In the genomic region with DNA sequence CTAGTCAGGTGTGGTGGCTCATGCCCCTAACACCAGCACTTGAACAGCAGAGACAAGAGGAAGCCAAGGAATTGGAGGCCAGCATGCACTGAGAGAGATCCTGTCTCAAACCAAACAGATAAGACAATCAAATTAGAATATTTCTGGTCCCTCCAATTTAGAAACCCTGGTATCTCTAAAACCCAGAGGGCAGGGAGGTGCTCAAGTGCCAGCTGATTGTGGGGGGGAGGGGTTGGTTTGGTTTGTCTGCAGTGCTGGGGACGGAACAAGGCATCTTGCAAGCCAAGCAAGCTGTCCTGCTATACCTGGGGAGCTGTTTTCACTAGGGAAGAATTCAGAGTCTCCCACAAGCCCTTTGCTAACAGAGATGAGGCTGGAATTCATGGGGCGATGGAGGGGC, we compare ENCODE assay signal across 11 mouse cellular contexts. TPM values are rescaled to one million over a fixed set of nuclear protein-coding genes. Genes with fewer than 3 reads are reported as not detected.
A peak's percentile ranks its signal among the peaks of the same experiment; 100 is the strongest.
DNase-seq lines count a peak whose midpoint lies in the region; ATAC-seq lines count a peak whose summit lies in the region.
"Had no signal": no experiment of that assay in that cellular context is flagged by ENCODE, and none has a peak within 500 bp of the region (broad histone marks: within the 10 kb centered on the region; RNA-seq: fewer than 3 reads in every experiment).

No protein-coding gene starts in this region.

- H3K9me3 ChIP-seq in heart, embryonic 12.5 days (replicated peaks) = no peaks in the 10 kb centered on the region
- no peaks in the 10 kb centered on the region for H3K9me3 ChIP-seq in neural tube, embryonic 12.5 days

- H3K4me3 ChIP-seq in heart, embryonic 12.5 days = no peak overlapping the region
- H3K4me3 ChIP-seq in neural tube, embryonic 12.5 days = no peak overlapping the region

- peak overlapping the region; percentile 78 for H3K27ac ChIP-seq in heart, embryonic 12.5 days (ENCODE audit: poor library complexity, severe bottlenecking)
- H3K27ac ChIP-seq in neural tube, embryonic 12.5 days = no peak overlapping the region

- H3K4me1 ChIP-seq in heart, embryonic 12.5 days (replicated peaks) = peaks cover 82% of the 10 kb centered on the region
- H3K4me1 ChIP-seq in neural tube, embryonic 12.5 days = peaks cover 57% of the 10 kb centered on the region

- no peak overlapping the region; the same call in 1 of the 2 replicates for H3K9ac ChIP-seq in heart, embryonic 12.5 days
- no peak overlapping the region for H3K9ac ChIP-seq in neural tube, embryonic 12.5 days

- peaks cover 24% of the 10 kb centered on the region for H3K36me3 ChIP-seq in heart, embryonic 12.5 days
- peaks cover 17% of the 10 kb centered on the region for H3K36me3 ChIP-seq in neural tube, embryonic 12.5 days

- 48% methylated on average over 2 of the region's 2 CpGs for WGBS in heart, embryonic 12.5 days
- WGBS in neural tube, embryonic 12.5 days = 36% methylated on average over 2 of the region's 2 CpGs

- no peaks in the 10 kb centered on the region for H3K27me3 ChIP-seq in heart, embryonic 12.5 days (replicated peaks)
- H3K27me3 ChIP-seq in neural tube, embryonic 12.5 days (replicated peaks) = no peaks in the 10 kb centered on the region

- no peak for ATAC-seq in heart, embryonic 12.5 days (ENCODE audit: insufficient number of reproducible peaks, low FRiP score)
- ATAC-seq in neural tube, embryonic 12.5 days (ENCODE audit: low FRiP score, low read depth) = no peak

- H3K4me2 ChIP-seq in heart, embryonic 12.5 days = peak overlapping the region; percentile 22; the same call in 1 of the 2 replicates
- peak overlapping the region; percentile 20; the same call in 1 of the 2 replicates for H3K4me2 ChIP-seq in neural tube, embryonic 12.5 days (replicated peaks)

- no peak for DNase-seq in heart, postnatal 10 days
- DNase-seq in neural tube, embryonic 10.5 days (ENCODE audit: extremely low spot score, low spot score) = no peak
- peak; percentile 86 for DNase-seq in liver
- no peak for DNase-seq in right cerebral cortex, postnatal 25 days
- DNase-seq in gastrocnemius, postnatal 4 days (ENCODE audit: low spot score in 2 of 2) = no peak
- DNase-seq in gastrocnemius, postnatal 10 days = no peak
- DNase-seq: kidney, postnatal 25 days; left cerebral cortex, postnatal 4 days; right cerebral cortex, adult 18-20 months had no signal

- intact Hi-C loops in heart, postnatal 10 days (cut with DNase I) = no loop called here

RNA-seq across cellular contexts. Expression of gene Tnrc18, which starts 15.5 kb away (rescaled TPM):
- 31.7 and 34.7 TPM in 2 replicates for polyA plus RNA-seq in heart, embryonic 12.5 days (2016; fragmentation: Nextera tagmentation; extraction: Ambion mirVana)
- 10 to 100 TPM; 80.1 to 91.3 TPM for total RNA-seq in heart, postnatal 10 days (2021)
- polyA plus RNA-seq in neural tube, embryonic 12.5 days (2016; fragmentation: Nextera tagmentation; extraction: Ambion mirVana) = 51.5 and 57.5 TPM in 2 replicates
- 10 to 100 TPM; 82.2 TPM for total RNA-seq in gastrocnemius, postnatal 4 days (2021)
- total RNA-seq in gastrocnemius, postnatal 10 days (2021) = 10 to 100 TPM; 44.8 to 64.7 TPM
